Mouse (Mus musculus) brown adipose tissue, adult 24 weeks (tissue): ENCODE measurements around the gene Iqck. TPM values are rescaled to one million over a fixed set of nuclear protein-coding genes. Genes with fewer than 3 reads are reported as not detected.
A peak's percentile ranks its signal among the peaks of the same experiment; 100 is the strongest.

Experiments
- H3K27ac ChIP-seq: fragments of 200-500 bp; replicated peaks from 2 replicates; pipeline ENCODE4 v1.5.1; 2012; ENCODE audit warnings: low read depth, mild to moderate bottlenecking, low read length
- H3K4me1 ChIP-seq: fragments of 200-500 bp; 2 replicates; pipeline ENCODE4 v1.6.1; 2012; ENCODE audit warnings: low read length, mixed read lengths; ENCODE audit not compliant: control insufficient read depth, insufficient read depth, insufficient read length
- H3K4me3 ChIP-seq: fragments of 200-500 bp; 2 replicates; pipeline ENCODE4 v1.5.1; 2012; ENCODE audit warnings: low read depth, mild to moderate bottlenecking, low read length, moderate library complexity; ENCODE audit not compliant: insufficient read depth
- polyA plus RNA-seq: library from polyadenylated mRNA; stranded (reverse); fragments of >200 nt; gene quantifications from 2 replicates; pipeline ENCODE4 v1.2.4, GENCODE M21; 2012; ENCODE audit not compliant: missing spikeins, insufficient read depth, insufficient read length

Iqck gene
- polyA plus RNA-seq, 1 experiment, result 3.8 TPM

- no peak overlapping the region for H3K27ac ChIP-seq
- no peaks in the 10 kb centered on the region for H3K4me1 ChIP-seq
- H3K4me3 ChIP-seq, result no peak overlapping the region
These were observed 63.9 kb downstream of the Iqck start for GRCm38 (mm10) chr7:118919261-118920006.

- H3K4me3 ChIP-seq, result no peak overlapping the region
- no peaks in the 10 kb centered on the region for H3K4me1 ChIP-seq
- peak overlapping the region; percentile 59; the same call in 1 of the 2 replicates for H3K27ac ChIP-seq
These were observed 67.1 kb downstream of the Iqck start for GRCm38 (mm10) chr7:118922441-118923202.

- H3K4me1 ChIP-seq, result peaks cover 6% of the 10 kb centered on the region
- H3K4me3 ChIP-seq, result no peak overlapping the region
- no peak overlapping the region for H3K27ac ChIP-seq
These were observed 70.0 kb downstream of the Iqck start for GRCm38 (mm10) chr7:118925547-118925946.

GRCm38 (mm10) chr7:118926516-118927260, 71.1 kb downstream of the Iqck start:
- Histone ChIP-seq H3K4me3 (no peak overlapping the region), H3K4me1 (peaks cover 6% of the 10 kb centered on the region), H3K27ac (no peak overlapping the region)

DNA sequence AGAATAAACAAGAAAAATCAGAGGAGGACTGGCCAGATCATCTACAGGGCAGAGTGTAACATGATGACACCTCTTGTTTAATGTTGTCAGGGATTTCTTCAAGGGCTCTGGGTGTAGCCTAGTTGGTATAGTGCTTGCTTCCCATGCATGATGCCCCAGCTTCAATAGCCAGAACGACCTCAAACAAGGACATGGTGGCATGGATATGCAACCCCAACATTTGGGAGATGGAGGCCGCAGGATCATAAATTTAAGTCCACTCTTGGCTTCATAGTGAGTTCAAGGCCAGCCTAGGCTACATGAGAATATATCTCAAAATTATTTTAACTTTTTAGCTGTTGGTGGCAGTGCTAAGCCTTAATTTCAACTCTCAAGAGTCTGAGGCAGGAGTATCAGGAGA, 71.7 kb downstream of the Iqck start:
- H3K4me1 ChIP-seq, result peaks cover 6% of the 10 kb centered on the region
- H3K27ac ChIP-seq, result no peak overlapping the region
- no peak overlapping the region for H3K4me3 ChIP-seq

DNA sequence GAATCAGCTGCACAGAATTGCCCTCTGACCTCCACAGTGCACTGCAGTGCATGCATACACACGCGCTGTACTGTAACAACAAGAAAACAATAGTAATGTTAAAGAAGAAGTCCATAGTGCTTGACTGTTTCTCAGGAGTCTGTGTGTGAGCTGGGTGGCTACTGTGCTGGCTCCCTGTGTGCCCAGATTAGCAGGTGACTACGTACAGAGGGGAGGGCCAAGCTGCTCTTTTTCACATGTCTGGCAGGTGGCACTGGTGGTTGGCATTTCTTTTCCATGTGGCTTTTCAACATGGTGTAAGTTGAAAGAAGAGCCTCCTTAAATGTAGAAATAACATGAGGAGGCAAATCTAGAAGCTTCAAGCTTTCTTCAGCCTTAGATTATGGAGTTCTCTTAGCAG, 72.8 kb downstream of the Iqck start:
- H3K4me3 ChIP-seq, result no peak overlapping the region
- H3K4me1 ChIP-seq, result peaks cover 6% of the 10 kb centered on the region
- H3K27ac ChIP-seq, result no peak overlapping the region

DNA sequence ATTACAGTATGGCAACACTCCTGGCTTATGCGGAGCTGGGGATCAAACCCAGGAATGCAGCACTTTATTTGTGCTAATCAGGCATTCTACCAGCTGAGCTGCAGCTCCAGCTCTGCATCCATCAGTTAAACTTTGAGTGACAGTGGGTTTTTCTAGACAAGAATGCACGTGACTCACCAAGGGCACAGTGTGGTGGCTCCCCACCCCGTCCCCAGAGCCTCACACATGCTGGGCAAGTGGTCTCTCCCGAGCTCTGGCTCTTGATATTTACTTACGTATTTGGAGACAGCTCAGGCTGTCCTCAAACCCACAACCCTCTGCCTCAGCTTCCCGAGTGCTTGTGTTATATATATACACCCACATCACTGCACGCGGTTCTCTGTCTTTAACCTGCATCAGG, 73.4 kb downstream of the Iqck start:
- H3K27ac ChIP-seq, result peak overlapping the region; percentile 74
- no peak overlapping the region for H3K4me3 ChIP-seq
- H3K4me1 ChIP-seq, result peaks cover 6% of the 10 kb centered on the region

GRCm38 (mm10) chr7:118929601-118930311, 74.2 kb downstream of the Iqck start:
- no peak overlapping the region for H3K4me3 ChIP-seq
- peak overlapping the region; percentile 74 for H3K27ac ChIP-seq
- peaks cover 10% of the 10 kb centered on the region for H3K4me1 ChIP-seq

DNA sequence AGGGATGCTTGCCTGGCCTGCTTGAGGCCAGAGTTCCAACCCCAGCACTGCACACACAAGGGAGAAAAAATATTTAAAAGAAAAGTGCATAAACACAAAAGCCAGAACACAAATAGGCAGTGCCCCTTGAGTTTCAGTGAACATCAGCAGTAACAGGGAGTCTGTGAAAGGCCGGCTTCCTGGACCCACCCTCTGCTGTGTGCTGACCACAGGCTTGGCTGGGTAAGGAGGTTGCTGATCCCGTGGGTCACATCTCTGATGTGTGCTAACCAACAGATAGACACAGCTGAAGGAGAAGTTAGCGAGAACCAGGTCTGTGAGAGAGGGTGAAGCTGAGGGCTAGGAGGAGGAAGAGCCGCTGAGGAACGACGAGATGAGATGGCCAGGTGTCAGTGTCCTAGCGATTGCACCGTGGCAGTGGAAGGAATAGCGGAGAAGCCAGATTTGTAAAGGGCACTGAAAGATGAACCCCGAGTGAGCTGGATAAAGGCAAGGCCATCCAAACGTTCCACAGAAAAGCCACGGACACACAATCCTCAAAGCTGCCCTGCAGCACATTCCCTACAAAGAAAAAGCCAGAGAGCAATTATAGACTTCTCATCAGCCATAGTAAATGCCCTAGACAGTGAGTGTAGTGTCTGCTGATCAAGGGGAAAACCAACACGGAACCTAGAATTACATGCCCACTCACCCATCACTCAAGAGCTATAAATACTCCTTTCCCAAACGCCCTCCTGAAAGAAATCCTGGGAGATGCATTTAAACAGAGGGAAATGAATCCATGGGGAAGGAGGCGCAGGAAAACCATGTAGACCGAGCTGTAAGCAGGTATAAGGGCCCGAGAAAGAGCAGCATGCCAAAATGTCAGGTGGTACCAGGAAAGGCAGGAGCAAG, 76.2 kb downstream of the Iqck start:
- no peak overlapping the region for H3K4me3 ChIP-seq
- H3K27ac ChIP-seq, result peak overlapping the region; percentile 35; the same call in 1 of the 2 replicates
- H3K4me1 ChIP-seq, result peaks cover 14% of the 10 kb centered on the region

GRCm38 (mm10) chr7:118935306-118935705, 79.8 kb downstream of the Iqck start:
- H3K4me1 ChIP-seq, result peaks cover 11% of the 10 kb centered on the region
- no peak overlapping the region for H3K4me3 ChIP-seq
- peak overlapping the region; percentile 92 for H3K27ac ChIP-seq

GRCm38 (mm10) chr7:118936844-118937243, 81.3 kb downstream of the Iqck start:
- Histone ChIP-seq H3K27ac (no peak overlapping the region), H3K4me1 (peaks cover 11% of the 10 kb centered on the region), H3K4me3 (no peak overlapping the region)

DNA sequence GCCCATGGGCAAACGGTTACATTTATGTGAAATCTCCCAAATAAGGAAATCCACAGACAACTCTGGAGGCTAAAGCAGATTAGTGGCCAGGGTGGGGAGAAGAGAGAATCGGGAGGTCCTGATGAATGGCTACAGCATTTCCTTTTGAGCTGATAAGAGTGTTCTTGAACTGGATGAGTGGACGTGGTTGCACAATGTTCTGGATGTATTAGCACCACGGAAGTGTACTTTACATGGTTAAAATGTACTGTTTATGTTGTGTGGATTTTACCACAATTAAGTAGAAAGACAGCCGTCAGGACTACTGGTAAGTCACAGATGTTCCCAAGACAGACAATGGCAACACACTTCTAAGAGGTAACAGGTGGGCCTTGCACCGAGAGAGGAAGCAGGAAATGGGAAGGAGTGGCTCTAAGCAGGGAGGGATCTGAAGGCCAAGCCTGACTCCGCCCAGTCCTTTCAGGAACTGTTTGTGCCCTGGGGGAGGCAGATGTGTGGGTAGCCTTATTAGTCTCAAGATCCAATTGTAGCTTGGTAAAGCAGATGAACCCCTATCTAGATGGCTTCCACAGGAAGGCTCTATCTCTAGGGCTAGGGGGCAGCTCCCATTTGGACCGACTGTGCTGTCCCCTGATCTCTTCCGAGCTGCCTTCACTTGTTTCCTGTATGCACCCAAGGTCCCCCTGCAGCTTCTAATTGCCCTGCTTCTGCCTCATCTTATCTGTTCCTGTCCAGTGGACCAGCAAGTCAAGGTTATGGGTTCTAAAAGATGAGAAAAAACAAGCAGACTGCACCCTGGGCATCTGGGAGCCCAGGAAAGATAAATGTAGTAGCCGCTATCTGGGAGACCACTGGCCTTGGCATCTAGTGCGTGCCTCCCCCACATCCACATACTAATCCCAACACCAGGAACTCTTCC, 82.2 kb downstream of the Iqck start:
- Histone ChIP-seq H3K4me1 (peaks cover 11% of the 10 kb centered on the region), H3K4me3 (no peak overlapping the region), H3K27ac (no peak overlapping the region)

GRCm38 (mm10) chr7:118942297-118942696, 86.7 kb downstream of the Iqck start:
- Histone ChIP-seq H3K27ac (no peak overlapping the region), H3K4me3 (no peak overlapping the region), H3K4me1 (peaks cover 9% of the 10 kb centered on the region)
